Mouse (Mus musculus): ENCODE measurements at regions not wholly inside any gene's neighbourhood (a gene's known extent, or its start where the extent isn't known, plus 50 kb on each side); places are given as distances from the start of the nearest gene placed in this dataset.
"Not testable (repeated sequence)": the region's sequence is repeated elsewhere in the genome, so short reads cannot be mapped to it uniquely, and the experiment has no call there.

- Histone ChIP-seq H3K9me3 (ENCODE audit: low read length) (no peaks in the 10 kb centered on the region), H3K4me1 (replicated peaks; ENCODE audit: low read depth, low read length) (no peaks in the 10 kb centered on the region), H3K36me3 (ENCODE audit: insufficient read depth, low read length) (no peaks in the 10 kb centered on the region), H3K27me3 (ENCODE audit: insufficient read depth, low read length) (peaks cover 20% of the 10 kb centered on the region), H3K4me3 (replicated peaks; ENCODE audit: low read length) (no peak overlapping the region)
- TF ChIP-seq NANOG (IDR thresholded peaks at IDR 0.05; ENCODE audit: borderline replicate concordance, low read length) (no peak), POU5F1 (IDR thresholded peaks at IDR 0.05; ENCODE audit: borderline replicate concordance, low read length) (no peak), CTCF (conservative IDR thresholded peaks at IDR 0.05; ENCODE audit: low read length) (no peak)
Observed at GRCm38 (mm10) chr13:58663316-58663715, 52.6 kb upstream of the Slc28a3 start.

- no peak for TF ChIP-seq POU5F1 (IDR thresholded peaks at IDR 0.05; ENCODE audit: borderline replicate concordance, low read length)
- Histone ChIP-seq H3K27me3 (ENCODE audit: insufficient read depth, low read length) (peaks cover 43% of the 10 kb centered on the region), H3K4me1 (replicated peaks; ENCODE audit: low read depth, low read length) (peaks cover 23% of the 10 kb centered on the region), H3K4me3 (replicated peaks; ENCODE audit: low read length) (peak overlapping the region; percentile 39; the same call in 1 of the 2 replicates), H3K9me3 (ENCODE audit: low read length) (no peaks in the 10 kb centered on the region), H3K36me3 (ENCODE audit: insufficient read depth, low read length) (no peaks in the 10 kb centered on the region)
Observed at GRCm38 (mm10) chr13:58668664-58669063, 58.0 kb upstream of the Slc28a3 start.

- TF ChIP-seq POU5F1 (IDR thresholded peaks at IDR 0.05; ENCODE audit: borderline replicate concordance, low read length) (no peak), CTCF (conservative IDR thresholded peaks at IDR 0.05; ENCODE audit: low read length) (no peak), NANOG (IDR thresholded peaks at IDR 0.05; ENCODE audit: borderline replicate concordance, low read length) (no peak)
- no peak overlapping the region for H3K4me3 ChIP-seq (replicated peaks; ENCODE audit: low read length)
- no peaks in the 10 kb centered on the region for H3K9me3 ChIP-seq (ENCODE audit: low read length)
- peaks cover 36% of the 10 kb centered on the region for H3K4me1 ChIP-seq (replicated peaks; ENCODE audit: low read depth, low read length)
- H3K27me3 ChIP-seq (ENCODE audit: insufficient read depth, low read length) = peaks cover 40% of the 10 kb centered on the region
- no peaks in the 10 kb centered on the region for H3K36me3 ChIP-seq (ENCODE audit: insufficient read depth, low read length)
Observed at GRCm38 (mm10) chr13:58670206-58670605, 59.5 kb upstream of the Slc28a3 start.

GRCm38 (mm10) chr13:58675611-58676010 lies 64.9 kb upstream of the Slc28a3 start:
- not testable (repeated sequence) for H3K9me3 ChIP-seq (ENCODE audit: low read length); H3K4me3 ChIP-seq (replicated peaks; ENCODE audit: low read length); H3K36me3 ChIP-seq (ENCODE audit: insufficient read depth, low read length)
- H3K27me3 ChIP-seq (ENCODE audit: insufficient read depth, low read length) = peaks cover 12% of the 10 kb centered on the region
- peaks cover 32% of the 10 kb centered on the region for H3K4me1 ChIP-seq (replicated peaks; ENCODE audit: low read depth, low read length)

- TF ChIP-seq NANOG (IDR thresholded peaks at IDR 0.05; ENCODE audit: borderline replicate concordance, low read length) (no peak), POU5F1 (IDR thresholded peaks at IDR 0.05; ENCODE audit: borderline replicate concordance, low read length) (no peak), CTCF (conservative IDR thresholded peaks at IDR 0.05; ENCODE audit: low read length) (no peak)
Observed at GRCm38 (mm10) chr13:58677521-58677920, 66.8 kb upstream of the Slc28a3 start.

GRCm38 (mm10) chr13:58679663-58680062 lies 69.0 kb upstream of the Slc28a3 start:
- no peak overlapping the region for H3K4me3 ChIP-seq (replicated peaks; ENCODE audit: low read length)
- H3K9me3 ChIP-seq (ENCODE audit: low read length) = no peaks in the 10 kb centered on the region
- TF ChIP-seq CTCF (conservative IDR thresholded peaks at IDR 0.05; ENCODE audit: low read length) (no peak), POU5F1 (IDR thresholded peaks at IDR 0.05; ENCODE audit: borderline replicate concordance, low read length) (no peak), NANOG (IDR thresholded peaks at IDR 0.05; ENCODE audit: borderline replicate concordance, low read length) (no peak)
- peaks cover 14% of the 10 kb centered on the region for H3K4me1 ChIP-seq (replicated peaks; ENCODE audit: low read depth, low read length)
- no peaks in the 10 kb centered on the region for H3K36me3 ChIP-seq (ENCODE audit: insufficient read depth, low read length)
- H3K27me3 ChIP-seq (ENCODE audit: insufficient read depth, low read length) = 0 out of 2 replicates have a peak, but pooled peaks cover 2% of the 10 kb centered on the region

More at GRCm38 (mm10) chr13:58677521-58677920, 66.8 kb upstream of the Slc28a3 start:
- Histone ChIP-seq H3K27me3 (ENCODE audit: insufficient read depth, low read length) (peaks cover 8% of the 10 kb centered on the region), H3K9me3 (ENCODE audit: low read length) (no peaks in the 10 kb centered on the region), H3K4me3 (replicated peaks; ENCODE audit: low read length) (no peak overlapping the region), H3K4me1 (replicated peaks; ENCODE audit: low read depth, low read length) (peaks cover 29% of the 10 kb centered on the region), H3K36me3 (ENCODE audit: insufficient read depth, low read length) (no peaks in the 10 kb centered on the region)

GRCm38 (mm10) chr13:58686822-58687221 lies 76.1 kb upstream of the Slc28a3 start:
- TF ChIP-seq CTCF (conservative IDR thresholded peaks at IDR 0.05; ENCODE audit: low read length) (no peak), POU5F1 (IDR thresholded peaks at IDR 0.05; ENCODE audit: borderline replicate concordance, low read length) (no peak), NANOG (IDR thresholded peaks at IDR 0.05; ENCODE audit: borderline replicate concordance, low read length) (no peak)
- H3K4me1 ChIP-seq (replicated peaks; ENCODE audit: low read depth, low read length) = no peaks in the 10 kb centered on the region
- no peak overlapping the region for H3K4me3 ChIP-seq (replicated peaks; ENCODE audit: low read length)
- H3K36me3 ChIP-seq (ENCODE audit: insufficient read depth, low read length) = no peaks in the 10 kb centered on the region
- 0 out of 2 replicates have a peak, but pooled peaks cover 9% of the 10 kb centered on the region for H3K27me3 ChIP-seq (ENCODE audit: insufficient read depth, low read length)
- no peaks in the 10 kb centered on the region for H3K9me3 ChIP-seq (ENCODE audit: low read length)

- H3K4me1 ChIP-seq (replicated peaks; ENCODE audit: low read depth, low read length) = no peaks in the 10 kb centered on the region
- TF ChIP-seq NANOG (IDR thresholded peaks at IDR 0.05; ENCODE audit: borderline replicate concordance, low read length) = no peak
- H3K27me3 ChIP-seq (ENCODE audit: insufficient read depth, low read length) = 0 out of 2 replicates have a peak, but pooled peaks cover 9% of the 10 kb centered on the region
- no peaks in the 10 kb centered on the region for H3K9me3 ChIP-seq (ENCODE audit: low read length)
- H3K4me3 ChIP-seq (replicated peaks; ENCODE audit: low read length) = no peak overlapping the region
- no peaks in the 10 kb centered on the region for H3K36me3 ChIP-seq (ENCODE audit: insufficient read depth, low read length)
Observed at GRCm38 (mm10) chr13:58687609-58688008, 76.9 kb upstream of the Slc28a3 start.

- Histone ChIP-seq H3K4me3 (replicated peaks; ENCODE audit: low read length) (no peak overlapping the region), H3K4me1 (replicated peaks; ENCODE audit: low read depth, low read length) (no peaks in the 10 kb centered on the region), H3K27me3 (ENCODE audit: insufficient read depth, low read length) (0 out of 2 replicates have a peak, but pooled peaks cover 9% of the 10 kb centered on the region), H3K36me3 (ENCODE audit: insufficient read depth, low read length) (no peaks in the 10 kb centered on the region), H3K9me3 (ENCODE audit: low read length) (no peaks in the 10 kb centered on the region)
- no peak for TF ChIP-seq NANOG (IDR thresholded peaks at IDR 0.05; ENCODE audit: borderline replicate concordance, low read length)
- no peak for TF ChIP-seq POU5F1 (IDR thresholded peaks at IDR 0.05; ENCODE audit: borderline replicate concordance, low read length)
- TF ChIP-seq CTCF (conservative IDR thresholded peaks at IDR 0.05; ENCODE audit: low read length) = no peak
Observed at GRCm38 (mm10) chr13:58688249-58688648, 77.6 kb upstream of the Slc28a3 start.
